ENCODE assay signal across 10 mouse cellular contexts in the genomic region with DNA sequence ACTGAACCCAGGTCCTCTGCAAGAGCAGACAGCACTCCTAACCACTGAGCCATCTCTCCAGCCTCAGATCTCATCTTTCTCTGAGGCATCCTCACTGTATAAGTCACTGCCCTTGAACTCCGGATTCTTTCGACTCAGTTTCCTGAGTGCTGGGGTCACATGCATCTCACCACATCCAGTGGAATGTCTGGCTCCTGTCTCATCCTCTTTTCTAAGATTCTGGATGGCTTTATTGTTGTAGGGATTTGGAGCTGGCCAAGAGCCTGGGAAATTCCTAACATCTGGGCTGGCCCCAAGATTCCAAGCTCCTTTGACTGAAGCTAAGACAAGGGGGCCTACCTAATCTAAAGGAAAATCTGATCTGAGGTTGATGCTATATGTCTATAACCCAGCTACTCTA. TPM values are rescaled to one million over a fixed set of nuclear protein-coding genes. Genes with fewer than 3 reads are reported as not detected.
DNase-seq lines count a peak whose midpoint lies in the region; ATAC-seq lines count a peak whose summit lies in the region.
"Had no signal": no experiment of that assay in that cellular context is flagged by ENCODE, and none has a peak within 500 bp of the region (broad histone marks: within the 10 kb centered on the region; RNA-seq: fewer than 3 reads in every experiment).

No protein-coding gene starts in this region.

- no peak for ATAC-seq in heart, embryonic 15.5 days (replicated peaks; ENCODE audit: insufficient number of reproducible peaks, insufficient read depth, low FRiP score, low read depth)
- no peak for ATAC-seq in hindbrain, embryonic 16.5 days
- ATAC-seq: Patski had no signal

- no peak overlapping the region for H3K4me2 ChIP-seq in heart, embryonic 15.5 days
- no peak overlapping the region for H3K4me2 ChIP-seq in hindbrain, embryonic 16.5 days (ENCODE audit: low read length)
- H3K4me2 ChIP-seq: liver, embryonic 13.5 days had no signal

- no peaks in the 10 kb centered on the region for H3K27me3 ChIP-seq in heart, embryonic 15.5 days
- no peaks in the 10 kb centered on the region for H3K27me3 ChIP-seq in hindbrain, embryonic 16.5 days (replicated peaks; ENCODE audit: control insufficient read depth, insufficient read depth, low read length)
- H3K27me3 ChIP-seq: liver, embryonic 13.5 days; Patski had no signal

- H3K9me3 ChIP-seq in heart, embryonic 15.5 days (replicated peaks): 0 out of 2 replicates have a peak, but pooled peaks cover under 1% of the 10 kb centered on the region
- H3K9me3 ChIP-seq in hindbrain, embryonic 16.5 days (ENCODE audit: control insufficient read depth, low read length): no peaks in the 10 kb centered on the region
- H3K9me3 ChIP-seq: liver, embryonic 13.5 days had no signal

- H3K9ac ChIP-seq in heart, embryonic 15.5 days: no peak overlapping the region
- H3K9ac ChIP-seq in hindbrain, embryonic 16.5 days (ENCODE audit: low read depth, low read length): no peak overlapping the region
- H3K9ac ChIP-seq: liver, embryonic 13.5 days had no signal

- H3K4me3 ChIP-seq in heart, embryonic 15.5 days: no peak overlapping the region
- H3K4me3 ChIP-seq in hindbrain, embryonic 16.5 days (ENCODE audit: low read length): no peak overlapping the region
- H3K4me3 ChIP-seq: liver, embryonic 13.5 days had no signal

- H3K4me1 ChIP-seq in heart, embryonic 15.5 days (replicated peaks): peaks cover 16% of the 10 kb centered on the region
- peaks cover 2% of the 10 kb centered on the region; the same call in 1 of the 2 replicates for H3K4me1 ChIP-seq in hindbrain, embryonic 16.5 days (ENCODE audit: control insufficient read depth, insufficient read depth, low read depth, low read length)

- peak; percentile 72 for DNase-seq in 3134 (ENCODE audit: extremely low read depth, insufficient read length, low spot score)
- peak; percentile 94 for DNase-seq in 3T3-L1 (ENCODE audit: low read depth, low spot score)
- DNase-seq in kidney, postnatal 25 days: peak; percentile 48 to 57
- no peak for DNase-seq in adrenal gland, postnatal 25 days
- no peak for DNase-seq in layer of hippocampus, adult 18-20 months (ENCODE audit: low spot score in 2 of 2)
- DNase-seq: embryo, embryonic 11 days; liver, embryonic 13.5 days had no signal

- H3K36me3 ChIP-seq in heart, embryonic 15.5 days: no peaks in the 10 kb centered on the region
- no peaks in the 10 kb centered on the region for H3K36me3 ChIP-seq in hindbrain, embryonic 16.5 days (ENCODE audit: control insufficient read depth, insufficient read depth, low read length)
- H3K36me3 ChIP-seq: liver, embryonic 13.5 days had no signal

- 68% methylated on average over 2 of the region's 2 CpGs for whole genome bisulfite sequencing in heart, embryonic 15.5 days
- 85% methylated on average over 2 of the region's 2 CpGs for WGBS in hindbrain, embryonic 16.5 days

- H3K27ac ChIP-seq in heart, embryonic 15.5 days: peak overlapping the region; percentile 70
- H3K27ac ChIP-seq in hindbrain, embryonic 16.5 days (ENCODE audit: low read depth, low read length): no peak overlapping the region
- H3K27ac ChIP-seq: liver, embryonic 13.5 days had no signal

RNA-seq across cellular contexts. Expression of a gene that starts 5.8 kb away (rescaled TPM):
- polyA plus RNA-seq in heart, embryonic 15.5 days (2015; fragmentation: Nextera tagmentation; extraction: Ambion mirVana): 28.2 and 32.5 TPM in 2 replicates
- total RNA-seq in adrenal gland, postnatal 25 days (2021): 52.6 and 61.2 TPM in 2 replicates
- total RNA-seq in layer of hippocampus, adult 18-20 months (2021): 10 to 100 TPM; 31.9 to 33.6 TPM
- polyA plus RNA-seq in hindbrain, embryonic 16.5 days (2015; fragmentation: Nextera tagmentation; extraction: Ambion mirVana): 27.4 and 33.8 TPM in 2 replicates

Comparison
In these comparisons a context has a peak if more than half of its experiments do, and no peak if none do; other contexts are left out.
1. DNase-seq: peak in 3134 (single experiment), 3T3-L1 (single experiment) and kidney, postnatal 25 days (2 of 2); none in adrenal gland, postnatal 25 days (single experiment) and layer of hippocampus, adult 18-20 months (0 of 2).